Mouse (Mus musculus): ENCODE results near the gene Als2.

Gene Als2

GRCm38 (mm10) chr1:59212076-59212779, 24.8 kb downstream of the Als2 start:
- no peak for DNase-seq (ENCODE audit: low spot score)

GRCm38 (mm10) chr1:59211651-59212050, 25.4 kb downstream of the Als2 start:
- DNase-seq (ENCODE audit: low spot score) = no peak

DNA sequence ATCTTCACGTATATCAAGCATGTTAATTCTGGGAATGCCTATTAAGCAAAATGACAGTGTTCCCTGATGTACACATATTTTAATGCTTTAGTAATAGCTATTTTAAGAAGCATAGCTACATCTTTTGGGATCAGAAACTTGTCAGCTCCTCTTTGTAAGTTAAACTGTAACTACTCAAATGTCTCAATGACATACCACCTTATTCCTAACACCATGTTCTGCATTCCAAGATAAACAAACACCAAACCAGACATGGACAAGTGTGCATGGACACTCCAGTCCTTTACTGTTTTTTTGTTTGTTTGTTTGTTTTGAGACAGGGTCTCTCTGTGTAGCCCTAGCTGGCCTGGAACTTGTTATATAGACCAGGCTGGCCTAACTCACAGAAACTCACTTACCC, 28.7 kb downstream of the Als2 start:
- DNase-seq (ENCODE audit: low spot score) = no peak

- DNase-seq (ENCODE audit: low spot score) = no peak
Measured at GRCm38 (mm10) chr1:59204489-59204888, 32.5 kb downstream of the Als2 start.

DNA sequence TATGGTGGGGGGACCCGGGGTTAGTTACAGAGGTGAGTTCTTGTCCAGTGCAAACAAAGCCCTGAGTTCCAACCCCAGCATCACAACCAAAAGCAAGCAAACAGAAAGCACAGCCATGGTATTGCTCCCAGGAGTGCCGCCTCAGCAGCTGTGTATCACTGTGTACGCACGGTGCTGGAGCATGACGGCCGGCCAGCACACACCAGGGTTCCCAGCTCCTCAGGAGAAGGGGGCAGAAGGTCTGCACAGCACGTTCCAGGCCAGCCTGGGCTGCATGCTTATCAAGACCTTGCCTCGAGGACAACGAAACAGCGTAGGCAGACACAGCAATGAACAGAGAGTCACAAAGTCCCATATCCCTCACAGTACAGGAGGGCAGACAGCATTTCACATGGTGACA, 34.7 kb downstream of the Als2 start:
- DNase-seq (ENCODE audit: low spot score) = no peak

- DNase-seq (ENCODE audit: low spot score) = peak; percentile 59
Measured at GRCm38 (mm10) chr1:59201561-59201960, 35.5 kb downstream of the Als2 start.

- DNase-seq (ENCODE audit: low spot score) = no peak
Measured at GRCm38 (mm10) chr1:59200960-59201359, 36.1 kb downstream of the Als2 start.

- DNase-seq (ENCODE audit: low spot score) = no peak
Measured at GRCm38 (mm10) chr1:59194979-59195378, 42.1 kb downstream of the Als2 start.

GRCm38 (mm10) chr1:59187786-59188185, 49.2 kb downstream of the Als2 start:
- DNase-seq (ENCODE audit: low spot score) = no peak

DNA sequence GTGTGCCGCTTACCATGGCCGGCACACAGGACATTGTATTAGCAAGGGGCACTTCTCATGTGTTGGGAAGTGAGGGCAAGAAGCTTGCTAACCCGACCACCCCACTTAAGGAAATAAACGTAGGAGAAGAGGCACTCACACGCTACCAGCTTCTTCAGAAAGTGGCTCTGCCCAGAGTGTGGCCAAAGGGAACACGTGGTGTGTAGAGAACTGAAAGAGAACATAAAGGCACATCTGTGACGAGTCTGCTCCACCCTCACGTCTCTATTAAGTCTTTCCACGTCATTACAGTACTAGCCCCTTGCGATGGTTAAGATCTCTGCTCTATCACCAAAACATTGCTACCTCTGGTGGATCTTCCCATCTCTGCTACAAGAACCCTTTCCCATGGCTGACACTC, 50.7 kb downstream of the Als2 start:
- no peak for DNase-seq (ENCODE audit: low spot score)

- DNase-seq (ENCODE audit: low spot score) = no peak
Measured at GRCm38 (mm10) chr1:59185410-59185809, 51.6 kb downstream of the Als2 start.

GRCm38 (mm10) chr1:59183045-59183444, 54.0 kb downstream of the Als2 start:
- DNase-seq (ENCODE audit: low spot score) = no peak

DNA sequence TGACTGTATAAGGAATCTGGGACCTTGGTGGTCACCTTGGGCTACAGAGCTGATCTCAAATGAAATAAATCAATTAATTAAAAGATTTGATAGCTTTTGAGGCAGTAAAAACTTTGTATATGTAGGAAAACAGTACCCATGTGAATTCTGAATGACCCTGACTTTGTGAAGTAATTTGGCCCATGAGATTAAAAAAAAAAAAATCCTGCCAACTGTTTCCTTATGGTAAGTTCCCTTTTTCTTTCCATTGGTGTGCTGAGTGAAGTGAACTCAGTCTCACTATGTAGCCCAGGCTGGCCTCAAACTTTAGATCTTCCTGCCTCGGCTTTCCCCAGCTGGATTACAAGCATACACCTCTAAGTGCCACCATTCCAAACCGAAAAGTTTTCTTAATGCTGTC, 54.7 kb downstream of the Als2 start:
- DNase-seq (ENCODE audit: low spot score) = no peak

GRCm38 (mm10) chr1:59180003-59180402, 57.0 kb downstream of the Als2 start:
- DNase-seq (ENCODE audit: low spot score) = no peak

- DNase-seq (ENCODE audit: low spot score) = no peak
Measured at GRCm38 (mm10) chr1:59178401-59178800, 58.6 kb downstream of the Als2 start.

DNA sequence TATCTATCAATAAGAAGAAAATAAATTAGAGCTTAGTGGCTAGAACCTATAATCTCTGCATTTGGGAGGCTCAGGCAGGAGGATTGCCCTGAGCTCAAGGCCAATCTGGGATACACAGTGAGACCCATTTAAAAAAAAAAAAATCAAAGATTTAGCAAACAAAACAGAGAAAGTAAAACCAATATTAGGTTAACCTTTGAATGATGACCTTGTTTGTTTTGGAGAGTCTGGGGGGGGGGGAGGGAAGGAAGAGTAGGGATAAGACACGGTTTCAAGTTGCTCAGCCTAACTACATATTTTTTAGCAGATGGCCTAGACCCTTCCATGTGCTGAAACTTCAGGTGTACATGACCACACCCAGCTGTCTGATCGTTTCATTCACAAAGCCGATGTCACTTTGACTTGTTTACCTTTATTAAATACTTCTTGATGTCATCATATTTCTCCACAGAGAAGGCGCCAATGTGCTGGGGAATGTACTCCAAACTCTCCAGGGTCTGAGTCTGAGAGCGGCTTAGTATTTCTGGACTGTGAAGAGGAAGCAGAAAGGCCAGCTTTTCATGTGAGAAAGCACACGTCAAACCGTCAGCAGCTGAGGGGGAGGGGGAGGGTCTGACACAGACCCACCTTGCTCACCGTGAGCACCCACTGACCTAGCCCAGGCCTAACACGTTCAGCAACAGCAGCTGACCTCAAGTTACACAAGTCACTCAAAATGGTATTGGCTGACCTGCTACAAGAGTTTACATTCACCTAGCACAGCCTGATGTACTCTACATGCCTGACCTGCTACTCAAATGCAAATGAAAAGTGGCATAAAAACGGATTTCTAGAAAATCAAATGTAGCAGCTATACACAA, 62.3 kb downstream of the Als2 start:
- DNase-seq (ENCODE audit: low spot score) = no peak

DNA sequence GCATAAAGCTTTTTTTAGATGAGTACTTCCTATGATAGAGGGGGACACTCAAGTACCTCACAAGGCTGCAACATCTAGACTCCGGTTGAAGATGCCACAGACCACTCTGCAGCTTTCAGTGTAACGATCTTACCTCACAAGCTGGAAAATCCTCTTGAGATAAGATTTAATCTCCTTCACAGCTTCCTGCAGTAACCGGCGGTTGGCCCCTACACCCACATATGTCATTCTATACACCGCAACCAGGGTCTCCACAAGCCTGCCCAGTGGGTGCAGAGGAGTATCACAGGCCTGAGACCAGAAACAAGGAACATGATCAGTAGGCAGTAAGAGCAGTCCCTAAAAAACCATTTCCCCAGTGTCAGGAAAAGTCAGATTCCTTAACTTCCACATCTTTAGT, 64.0 kb downstream of the Als2 start:
- DNase-seq (ENCODE audit: low spot score) = no peak

DNA sequence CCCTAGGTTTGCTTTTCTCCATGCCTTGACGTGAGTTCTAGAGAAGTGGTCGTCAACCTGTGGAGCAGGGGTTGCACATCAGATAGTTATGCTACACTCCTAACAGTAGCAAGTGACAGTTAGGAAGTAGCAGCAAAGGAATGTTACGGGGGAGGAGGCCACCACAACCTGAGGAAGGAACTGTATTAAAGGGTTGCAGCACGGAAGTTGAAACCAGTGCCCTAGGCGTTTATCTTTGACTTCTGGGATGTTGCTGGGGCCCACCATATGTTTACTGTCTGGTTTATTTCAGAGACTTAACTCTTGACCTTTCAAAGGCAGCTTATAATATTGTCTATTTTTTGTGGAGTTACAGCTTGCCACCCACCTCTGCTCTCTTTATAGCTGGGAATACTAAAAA, 65.2 kb downstream of the Als2 start:
- DNase-seq (ENCODE audit: low spot score) = no peak

DNA sequence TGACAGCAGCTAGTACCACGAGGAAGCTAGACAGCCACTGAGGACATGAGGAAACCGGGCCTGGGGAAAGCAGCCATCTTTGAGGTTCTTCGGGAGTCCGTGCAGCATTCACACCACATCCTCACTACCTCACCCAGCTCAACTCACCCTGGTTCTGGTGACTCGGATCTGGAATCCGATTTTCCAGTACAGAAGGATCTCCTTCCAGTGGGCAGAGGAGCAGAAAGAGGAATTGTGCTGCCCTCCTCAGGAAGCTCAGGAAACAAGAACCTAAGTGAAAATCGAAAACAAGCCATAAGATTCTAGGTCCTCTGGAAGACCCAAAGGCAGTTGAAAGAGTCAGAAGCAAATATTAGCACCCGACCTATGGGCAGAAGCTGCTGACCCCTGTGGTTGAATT, 66.7 kb downstream of the Als2 start:
- DNase-seq (ENCODE audit: low spot score) = no peak

DNA sequence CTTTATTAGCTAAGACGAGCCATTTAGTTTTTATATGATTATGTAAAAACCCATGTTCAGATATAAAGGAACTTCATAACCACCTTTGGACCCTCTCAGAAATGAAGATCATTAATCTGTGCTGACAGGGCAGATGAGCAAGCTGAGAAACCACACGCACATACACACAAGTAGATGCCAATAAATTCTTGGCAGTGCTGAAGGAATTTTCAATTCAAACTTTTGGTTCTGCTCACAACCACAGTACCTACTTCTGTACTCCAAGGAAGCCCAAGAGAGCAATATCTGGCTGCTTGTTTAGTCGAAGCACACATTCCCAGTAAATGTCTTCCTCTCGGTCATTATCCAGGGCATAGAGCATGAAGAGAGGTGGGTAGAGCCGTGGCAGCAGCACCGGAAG, 67.4 kb downstream of the Als2 start:
- no peak for DNase-seq (ENCODE audit: low spot score)

GRCm38 (mm10) chr1:59168556-59168955, 68.5 kb downstream of the Als2 start:
- DNase-seq (ENCODE audit: low spot score) = no peak

GRCm38 (mm10) chr1:59167654-59168425, 69.2 kb downstream of the Als2 start:
- DNase-seq (ENCODE audit: low spot score) = no peak

Data from MN1 (cell line).